Mouse (Mus musculus) stomach, embryonic 14.5 days (tissue): Measurements from ENCODE around the gene Gm36245. TPM values are rescaled to one million over a fixed set of nuclear protein-coding genes. Genes with fewer than 3 reads are reported as not detected.

Experiments
- ATAC-seq: fragments of 200-750 bp; cut with Nextera tagmentation; 2 replicates; pipeline ENCODE4 v1.8.0; 2017; ENCODE audit warnings: low read depth, moderate TSS enrichment; ENCODE audit not compliant: insufficient number of reproducible peaks, insufficient read depth, low FRiP score
- H3K27ac ChIP-seq: fragments of 300-500 bp; sonication (generic); 2 replicates; pipeline ENCODE4 v1.5.1; 2014; ENCODE audit warnings: mild to moderate bottlenecking, low read length, moderate library complexity, mixed read lengths
- H3K27me3 ChIP-seq: fragments of 300-500 bp; sonication (generic); 2 replicates; pipeline ENCODE4 v1.6.1; 2014; ENCODE audit warnings: low read length, control low read depth, mixed read lengths; ENCODE audit not compliant: control insufficient read depth, insufficient read depth
- H3K36me3 ChIP-seq: fragments of 300-500 bp; sonication (generic); 2 replicates; pipeline ENCODE4 v1.6.1; 2014; ENCODE audit warnings: mild to moderate bottlenecking, control low read depth, low read length, moderate library complexity, mixed read lengths; ENCODE audit not compliant: control insufficient read depth, insufficient read depth
- H3K4me1 ChIP-seq: fragments of 300-500 bp; sonication (generic); 2 replicates; pipeline ENCODE4 v1.6.1; 2014; ENCODE audit warnings: low read length, control low read depth, mixed read lengths; ENCODE audit not compliant: control insufficient read depth, insufficient read depth
- H3K4me2 ChIP-seq: fragments of 300-500 bp; sonication (generic); replicated peaks from 2 replicates; pipeline ENCODE4 v1.6.1; 2014; ENCODE audit warnings: low read depth, low read length, control low read depth
- H3K4me3 ChIP-seq: fragments of 300-500 bp; sonication (generic); 2 replicates; pipeline ENCODE4 v1.5.1; 2014; ENCODE audit warnings: low read depth, low read length, control low read depth
- H3K9ac ChIP-seq: fragments of 300-500 bp; sonication (generic); replicated peaks from 2 replicates; pipeline ENCODE4 v1.6.1; 2014; ENCODE audit warnings: low read depth, mild to moderate bottlenecking, control low read depth, low read length, moderate library complexity, mixed read lengths
- H3K9me3 ChIP-seq: fragments of 300-500 bp; sonication (generic); 2 replicates; pipeline ENCODE4 v1.6.1; 2016; ENCODE audit warnings: low read depth, low read length, control low read depth; ENCODE audit not compliant: control insufficient read depth
- WGBS: fragments of 180-500 bp; shearing (Covaris S2); extraction: QIAGEN DNeasy Blood & Tissue Kit; methylation state at CpG from one replicate; pipeline ENCODE4 v1.1.7; 2014; 5-methylcytosine and 5-hydroxymethylcytosine counted together
- polyA plus RNA-seq: library from polyadenylated mRNA; unstranded; fragments of >200 nt; fragmentation: Nextera tagmentation; extraction: Ambion mirVana; gene quantifications from 2 replicates; pipeline ENCODE4 v1.2.1, GENCODE M21; 2014

Gm36245 gene
- not detected in 2 replicates for polyA plus RNA-seq

GRCm38 (mm10) chr15:77598958-77599357 lies at the start of gene Gm36245:
Gene Gm36245 (plus strand): TSS chr15:77599258.
- Histone ChIP-seq H3K36me3 (no peaks in the 10 kb centered on the region), H3K27me3 (no peaks in the 10 kb centered on the region), H3K4me1 (no peaks in the 10 kb centered on the region), H3K27ac (no peak within 1 kb of the TSS), H3K4me3 (no peak within 1 kb of the TSS), H3K4me2 (no peak within 1 kb of the TSS), H3K9ac (no peak within 1 kb of the TSS), H3K9me3 (no peaks in the 10 kb centered on the region)
- WGBS = 85% methylated on average over 1 of the region's 1 CpGs
- ATAC-seq = no peak

- no peak within 1 kb of the TSS for H3K9ac ChIP-seq
- H3K4me3 ChIP-seq = no peak within 1 kb of the TSS
- H3K9me3 ChIP-seq = no peaks in the 10 kb centered on the region
- H3K36me3 ChIP-seq = no peaks in the 10 kb centered on the region
- no peak within 1 kb of the TSS for H3K27ac ChIP-seq
- H3K4me2 ChIP-seq = no peak within 1 kb of the TSS
- H3K4me1 ChIP-seq = no peaks in the 10 kb centered on the region
- ATAC-seq = no peak
- no peaks in the 10 kb centered on the region for H3K27me3 ChIP-seq
Observed at GRCm38 (mm10) chr15:77561792-77562191, 37.3 kb upstream of the Gm36245 start, which contains the start of gene 1700025B11Rik. Gene 1700025B11Rik (minus strand): TSS chr15:77561892.

GRCm38 (mm10) chr15:77563219-77563618 lies 35.8 kb upstream of the Gm36245 start:
- H3K4me3 ChIP-seq = no peak overlapping the region
- no peak for ATAC-seq
- no peaks in the 10 kb centered on the region for H3K4me1 ChIP-seq

GRCm38 (mm10) chr15:77578801-77579200 lies 20.3 kb upstream of the Gm36245 start:
- H3K36me3 ChIP-seq = no peaks in the 10 kb centered on the region
- H3K4me3 ChIP-seq = no peak overlapping the region
- no peak overlapping the region for H3K9ac ChIP-seq
- no peaks in the 10 kb centered on the region for H3K4me1 ChIP-seq
- H3K27ac ChIP-seq = no peak overlapping the region
- no peaks in the 10 kb centered on the region for H3K9me3 ChIP-seq
- no peaks in the 10 kb centered on the region for H3K27me3 ChIP-seq
- 84% methylated on average over 2 of the region's 2 CpGs for WGBS
- no peak overlapping the region for H3K4me2 ChIP-seq
- no peak for ATAC-seq

More at GRCm38 (mm10) chr15:77563219-77563618, 35.8 kb upstream of the Gm36245 start:
- Histone ChIP-seq H3K4me2 (no peak overlapping the region), H3K27ac (no peak overlapping the region), H3K36me3 (no peaks in the 10 kb centered on the region), H3K27me3 (no peaks in the 10 kb centered on the region), H3K9ac (no peak overlapping the region), H3K9me3 (no peaks in the 10 kb centered on the region)

GRCm38 (mm10) chr15:77579311-77579710 lies 19.7 kb upstream of the Gm36245 start:
- no peak overlapping the region for H3K4me2 ChIP-seq
- WGBS = 92% methylated on average over 4 of the region's 4 CpGs
- H3K27me3 ChIP-seq = no peaks in the 10 kb centered on the region
- H3K4me3 ChIP-seq = no peak overlapping the region
- no peak for ATAC-seq
- no peak overlapping the region for H3K27ac ChIP-seq
- H3K36me3 ChIP-seq = no peaks in the 10 kb centered on the region
- H3K9ac ChIP-seq = no peak overlapping the region
- no peaks in the 10 kb centered on the region for H3K9me3 ChIP-seq
- no peaks in the 10 kb centered on the region for H3K4me1 ChIP-seq

GRCm38 (mm10) chr15:77581681-77582080 lies 17.4 kb upstream of the Gm36245 start:
- 60% methylated on average over 1 of the region's 1 CpGs for WGBS
- ATAC-seq = no peak
- H3K9me3 ChIP-seq = no peaks in the 10 kb centered on the region
- H3K27ac ChIP-seq = no peak overlapping the region
- no peaks in the 10 kb centered on the region for H3K36me3 ChIP-seq
- no peaks in the 10 kb centered on the region for H3K4me1 ChIP-seq
- H3K9ac ChIP-seq = no peak overlapping the region
- H3K27me3 ChIP-seq = no peaks in the 10 kb centered on the region
- H3K4me2 ChIP-seq = no peak overlapping the region
- no peak overlapping the region for H3K4me3 ChIP-seq

GRCm38 (mm10) chr15:77587026-77587425 lies 12.0 kb upstream of the Gm36245 start:
- Histone ChIP-seq H3K9ac (no peak overlapping the region), H3K4me1 (no peaks in the 10 kb centered on the region), H3K9me3 (no peaks in the 10 kb centered on the region), H3K27ac (no peak overlapping the region), H3K36me3 (no peaks in the 10 kb centered on the region), H3K4me2 (no peak overlapping the region), H3K4me3 (no peak overlapping the region), H3K27me3 (no peaks in the 10 kb centered on the region)
- ATAC-seq = no peak

GRCm38 (mm10) chr15:77588981-77589380 lies 10.1 kb upstream of the Gm36245 start:
- Histone ChIP-seq H3K4me2 (no peak overlapping the region), H3K27me3 (no peaks in the 10 kb centered on the region), H3K9me3 (no peaks in the 10 kb centered on the region), H3K36me3 (no peaks in the 10 kb centered on the region), H3K4me1 (no peaks in the 10 kb centered on the region), H3K27ac (no peak overlapping the region), H3K4me3 (no peak overlapping the region), H3K9ac (no peak overlapping the region)
- ATAC-seq = no peak

GRCm38 (mm10) chr15:77590881-77591280 lies 8.2 kb upstream of the Gm36245 start:
- H3K9me3 ChIP-seq = no peaks in the 10 kb centered on the region
- no peaks in the 10 kb centered on the region for H3K4me1 ChIP-seq
- no peak overlapping the region for H3K27ac ChIP-seq
- no peaks in the 10 kb centered on the region for H3K27me3 ChIP-seq
- no peak overlapping the region for H3K4me3 ChIP-seq
- H3K4me2 ChIP-seq = no peak overlapping the region
- no peaks in the 10 kb centered on the region for H3K36me3 ChIP-seq
- WGBS = 56% methylated on average over 2 of the region's 2 CpGs
- H3K9ac ChIP-seq = no peak overlapping the region
- ATAC-seq = no peak
